Mouse (Mus musculus) embryonic stem cell, embryonic (primary cell): ENCODE data around the gene Pard3b.

ENCODE experiments used
- CTCF ChIA-PET, 4 experiments: fragments of 300-600 bp in 2 of 4; fragments of 350-600 bp in 2 of 4; sonication (Branson Sonifier 250); formaldehyde crosslinking; loops; one replicate each; lab custom pipeline; 2022; ENCODE audit warnings: inconsistent platforms in 2 of 4; lab: Charles Lee
- POLR2A ChIA-PET, 4 experiments: fragments of 300-600 bp in 2 of 4; fragments of 350-600 bp in 2 of 4; sonication (Branson Sonifier 250); formaldehyde crosslinking; loops; one replicate each; lab custom pipeline; 2022; ENCODE audit warnings: antibody characterized with exemption in 4 of 4, inconsistent platforms in 1 of 4; lab: Charles Lee

Gene Pard3b

GRCm38 (mm10) chr1:61879706-61880470 is 241.3 kb downstream of the Pard3b start:
- POLR2A ChIA-PET = no interaction called here
- CTCF ChIA-PET = no interaction called here

GRCm38 (mm10) chr1:61896048-61896447 is 257.4 kb downstream of the Pard3b start:
- POLR2A ChIA-PET = no interaction called here

GRCm38 (mm10) chr1:61903271-61904007 is 264.8 kb downstream of the Pard3b start:
- ChIA-PET CTCF (no interaction called here), POLR2A (no interaction called here)

More at GRCm38 (mm10) chr1:61896048-61896447, 257.4 kb downstream of the Pard3b start:
- CTCF ChIA-PET = no interaction called here

DNA sequence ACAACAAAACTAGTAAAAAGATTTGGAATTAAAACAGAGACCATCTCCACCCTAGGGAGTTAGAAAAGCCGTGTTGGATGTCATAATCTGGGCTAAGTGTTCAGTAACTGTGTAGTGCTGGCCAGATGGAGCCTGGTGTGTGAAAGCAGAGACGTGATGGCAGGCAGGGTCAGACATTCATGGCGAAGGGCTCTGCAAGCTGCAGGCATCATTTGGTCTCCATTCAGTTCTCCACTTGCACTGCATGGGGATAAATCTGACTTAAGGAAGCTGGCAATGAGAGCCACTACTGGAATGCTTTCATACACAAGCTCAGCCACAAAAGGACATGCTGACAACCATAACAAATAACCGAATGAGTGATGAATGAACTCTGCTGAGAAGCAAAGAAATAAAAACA is 265.4 kb downstream of the Pard3b start:
- CTCF ChIA-PET = no interaction called here
- POLR2A ChIA-PET = no interaction called here

GRCm38 (mm10) chr1:61912931-61913330 is 274.3 kb downstream of the Pard3b start:
- POLR2A ChIA-PET = no interaction called here
- CTCF ChIA-PET = no interaction called here

- CTCF ChIA-PET = interaction anchor here in 2 of 4 experiments (0.6 to 0.7 kb wide), 3 partner anchors 33 to 281 kb away, joined by 3 to 6 read pairs (median 3); no protein-coding TSS in a partner anchor
- POLR2A ChIA-PET = no interaction called here
Observed at GRCm38 (mm10) chr1:61924958-61925357, 286.3 kb downstream of the Pard3b start.

GRCm38 (mm10) chr1:61925541-61925940 is 286.9 kb downstream of the Pard3b start:
- CTCF ChIA-PET = no interaction called here

DNA sequence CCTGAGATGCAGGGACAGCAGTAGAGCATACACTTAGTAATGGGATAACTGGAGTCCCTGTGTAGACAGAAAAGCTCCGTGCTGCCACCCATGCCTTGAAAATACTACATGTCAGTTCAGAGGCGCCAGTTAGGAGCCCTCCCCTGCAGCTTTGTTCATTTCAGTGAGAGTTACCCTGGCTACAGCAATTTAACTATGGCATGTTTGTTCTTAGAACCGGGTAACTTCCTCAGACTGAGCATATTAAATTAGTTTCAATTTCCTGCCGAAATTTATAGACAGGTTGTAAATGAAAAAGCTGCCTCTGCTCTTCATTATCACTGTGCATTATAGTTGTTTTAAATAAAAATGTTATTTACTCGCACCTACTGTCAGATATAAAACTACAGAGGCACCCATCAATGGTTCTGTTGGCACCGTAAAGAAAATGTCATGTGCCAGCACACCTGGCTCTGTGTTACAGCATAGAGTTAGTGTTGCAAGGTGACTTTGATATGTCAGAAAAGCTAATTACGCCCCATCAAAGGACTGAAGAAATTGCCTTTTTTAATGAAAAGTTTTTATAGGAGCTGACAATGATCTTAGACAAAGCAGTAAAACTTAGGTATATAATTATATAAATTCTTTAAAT is 289.6 kb downstream of the Pard3b start:
- ChIA-PET CTCF (interaction anchor here in 1 of 4 experiments (0.6 kb wide), 1 partner anchor 32 kb away, joined by 3 read pairs; no protein-coding TSS in a partner anchor), POLR2A (interaction anchor here in 1 of 4 experiments (1.5 kb wide), 1 partner anchor 11 kb away, joined by 3 read pairs; no protein-coding TSS in a partner anchor)

More at GRCm38 (mm10) chr1:61925541-61925940, 286.9 kb downstream of the Pard3b start:
- POLR2A ChIA-PET = no interaction called here

DNA sequence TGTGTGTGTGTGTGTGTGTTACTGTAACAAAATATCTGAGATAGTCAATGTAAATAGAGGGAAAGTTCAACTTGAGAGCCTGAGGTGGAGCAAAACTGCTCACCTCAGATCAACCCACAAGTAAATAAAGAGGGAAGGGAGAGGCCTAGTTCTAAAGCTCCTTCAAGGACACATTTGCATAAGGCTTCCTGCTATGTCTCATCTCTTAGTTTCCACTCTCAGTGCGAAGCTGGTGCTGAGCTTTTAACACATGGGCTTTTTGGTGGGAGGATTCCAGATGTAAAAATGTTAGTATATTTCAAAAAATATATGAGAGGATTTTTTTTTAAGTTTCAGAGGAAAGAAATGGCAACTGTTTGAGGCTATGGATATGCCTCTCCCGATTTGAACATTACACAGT is 294.9 kb downstream of the Pard3b start:
- ChIA-PET POLR2A (no interaction called here), CTCF (interaction anchor here in 1 of 4 experiments (1.2 kb wide), 1 partner anchor 33 kb away, joined by 4 read pairs; no protein-coding TSS in a partner anchor)

- CTCF ChIA-PET = interaction anchor here in 1 of 4 experiments (1.2 kb wide), 1 partner anchor 32 kb away, joined by 4 read pairs; no protein-coding TSS in a partner anchor
- POLR2A ChIA-PET = no interaction called here
Observed at GRCm38 (mm10) chr1:61934760-61935159, 296.1 kb downstream of the Pard3b start.

DNA sequence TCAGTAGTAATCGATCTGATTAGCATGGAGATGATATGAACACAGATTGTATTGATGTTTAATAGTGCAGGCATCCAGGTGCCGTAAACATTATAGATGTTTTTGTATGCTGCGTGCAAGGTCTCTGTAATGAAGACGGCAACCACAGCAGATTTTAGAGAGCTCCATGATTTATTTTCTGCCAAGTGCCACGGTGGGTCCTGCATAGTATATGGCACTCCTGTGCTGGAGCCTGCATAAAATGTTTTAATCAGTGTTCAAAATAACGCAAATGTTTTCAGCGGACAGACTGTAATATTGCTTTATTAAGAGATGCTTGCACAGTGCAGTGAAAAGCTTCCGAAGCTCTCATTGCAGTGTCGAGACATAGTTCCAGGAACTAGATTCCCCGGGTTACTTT is 301.3 kb downstream of the Pard3b start:
- CTCF ChIA-PET = no interaction called here
- POLR2A ChIA-PET = interaction anchor here in 1 of 4 experiments (1.6 kb wide), 1 partner anchor 13 kb away, joined by 3 read pairs; no protein-coding TSS in a partner anchor

DNA sequence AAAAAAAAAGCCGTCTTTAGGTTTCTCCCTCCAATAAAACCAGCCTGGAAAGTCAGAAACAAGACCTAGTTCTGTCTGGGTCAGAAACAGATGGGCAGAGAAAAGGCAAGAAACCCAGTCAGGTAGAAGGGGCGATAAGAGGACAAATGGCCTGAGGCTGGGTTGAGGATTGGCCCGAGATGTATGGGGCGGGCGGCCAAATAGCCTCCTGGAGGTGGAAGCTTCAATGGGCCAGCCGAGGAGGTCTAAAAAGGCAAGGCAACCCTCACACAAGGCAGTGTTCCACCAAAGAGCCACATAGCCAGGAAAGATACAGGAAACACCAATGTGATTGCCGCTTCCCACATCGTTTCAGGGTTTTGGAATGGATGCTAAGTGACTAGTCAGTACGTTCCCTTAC is 322.9 kb downstream of the Pard3b start:
- POLR2A ChIA-PET = no interaction called here
- CTCF ChIA-PET = no interaction called here

DNA sequence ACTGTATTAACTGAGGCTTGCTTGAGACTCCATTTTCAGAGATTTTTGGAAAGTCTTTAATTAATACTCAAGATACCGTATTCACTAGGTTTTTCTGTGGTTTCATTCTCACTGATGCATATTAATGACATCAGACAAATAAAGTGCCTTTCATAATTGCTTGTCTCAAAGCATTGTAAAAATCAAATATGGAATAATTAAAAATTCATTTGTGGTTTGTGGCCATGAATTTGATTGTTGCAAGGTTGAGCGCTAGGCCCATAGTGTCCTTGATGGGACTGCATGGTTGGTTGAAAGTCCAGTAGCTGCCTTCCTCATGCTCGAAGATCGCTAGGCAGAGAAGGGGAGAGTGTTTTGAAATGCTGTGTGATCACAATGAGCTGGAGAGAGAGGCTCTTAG is 323.9 kb downstream of the Pard3b start:
- ChIA-PET CTCF (no interaction called here), POLR2A (interaction anchor here in 1 of 4 experiments (0.7 kb wide), 1 partner anchor 815 kb away, joined by 3 read pairs; no protein-coding TSS in a partner anchor)

GRCm38 (mm10) chr1:61967124-61967523 is 328.5 kb downstream of the Pard3b start:
- CTCF ChIA-PET = interaction anchor here (0.6 to 1.5 kb wide), 14 partner anchors 15 to 1402 kb away, joined by 3 to 11 read pairs (median 4); no protein-coding TSS in a partner anchor
- POLR2A ChIA-PET = no interaction called here

DNA sequence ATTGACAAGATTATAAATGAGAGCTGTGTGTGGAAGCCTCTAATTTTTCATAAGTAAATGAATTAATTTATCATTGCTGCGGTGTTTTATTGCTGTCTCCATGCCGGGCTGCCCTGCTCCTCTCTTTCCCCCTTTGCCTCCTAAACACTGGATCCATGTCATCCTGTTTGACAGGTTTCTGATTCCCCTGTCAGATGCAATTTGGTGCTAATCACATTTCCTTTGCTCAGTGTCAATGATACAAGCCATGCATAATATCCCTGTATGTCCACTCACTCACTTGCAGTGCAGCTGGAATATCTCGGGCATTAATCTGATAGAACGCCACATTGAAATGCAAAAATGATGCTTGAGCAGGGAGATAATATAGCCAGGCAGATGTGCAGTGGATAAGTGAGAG is 329.2 kb downstream of the Pard3b start:
- POLR2A ChIA-PET = no interaction called here
- CTCF ChIA-PET = interaction anchor here in 2 of 4 experiments (1.0 to 1.3 kb wide), 4 partner anchors 19 to 670 kb away, joined by 3 to 9 read pairs (median 4); no protein-coding TSS in a partner anchor

GRCm38 (mm10) chr1:61997711-61998110 is 359.1 kb downstream of the Pard3b start:
- ChIA-PET CTCF (no interaction called here), POLR2A (no interaction called here)

- ChIA-PET CTCF (no interaction called here), POLR2A (no interaction called here)
Observed at GRCm38 (mm10) chr1:62008811-62009210, 370.2 kb downstream of the Pard3b start.

- ChIA-PET CTCF (no interaction called here), POLR2A (interaction anchor here in 1 of 4 experiments (0.6 kb wide), 1 partner anchor 25 kb away, joined by 4 read pairs; no protein-coding TSS in a partner anchor)
Observed at GRCm38 (mm10) chr1:62011712-62012111, 373.1 kb downstream of the Pard3b start.
